Mouse (Mus musculus) gastrocnemius, postnatal 25 days (tissue): Measurements from ENCODE around the gene Il23a. TPM values are rescaled to one million over a fixed set of nuclear protein-coding genes. Genes with fewer than 3 reads are reported as not detected.
"Not testable (repeated sequence)": the region's sequence is repeated elsewhere in the genome, so short reads cannot be mapped to it uniquely, and the experiment has no call there.

ENCODE experiments used
- DNase-seq: peaks from one replicate; pipeline ENCODE4 v3.0.0; 2022
- total RNA-seq, 2 experiments: library from RNA; stranded (reverse); gene quantifications; 1 replicate in 1 of 2; 2 replicates in 1 of 2; pipeline ENCODE4 v1.2.3; 2021

Gene Il23a
- total RNA-seq, 2 experiments from 2014 or later, result not detected

DNA sequence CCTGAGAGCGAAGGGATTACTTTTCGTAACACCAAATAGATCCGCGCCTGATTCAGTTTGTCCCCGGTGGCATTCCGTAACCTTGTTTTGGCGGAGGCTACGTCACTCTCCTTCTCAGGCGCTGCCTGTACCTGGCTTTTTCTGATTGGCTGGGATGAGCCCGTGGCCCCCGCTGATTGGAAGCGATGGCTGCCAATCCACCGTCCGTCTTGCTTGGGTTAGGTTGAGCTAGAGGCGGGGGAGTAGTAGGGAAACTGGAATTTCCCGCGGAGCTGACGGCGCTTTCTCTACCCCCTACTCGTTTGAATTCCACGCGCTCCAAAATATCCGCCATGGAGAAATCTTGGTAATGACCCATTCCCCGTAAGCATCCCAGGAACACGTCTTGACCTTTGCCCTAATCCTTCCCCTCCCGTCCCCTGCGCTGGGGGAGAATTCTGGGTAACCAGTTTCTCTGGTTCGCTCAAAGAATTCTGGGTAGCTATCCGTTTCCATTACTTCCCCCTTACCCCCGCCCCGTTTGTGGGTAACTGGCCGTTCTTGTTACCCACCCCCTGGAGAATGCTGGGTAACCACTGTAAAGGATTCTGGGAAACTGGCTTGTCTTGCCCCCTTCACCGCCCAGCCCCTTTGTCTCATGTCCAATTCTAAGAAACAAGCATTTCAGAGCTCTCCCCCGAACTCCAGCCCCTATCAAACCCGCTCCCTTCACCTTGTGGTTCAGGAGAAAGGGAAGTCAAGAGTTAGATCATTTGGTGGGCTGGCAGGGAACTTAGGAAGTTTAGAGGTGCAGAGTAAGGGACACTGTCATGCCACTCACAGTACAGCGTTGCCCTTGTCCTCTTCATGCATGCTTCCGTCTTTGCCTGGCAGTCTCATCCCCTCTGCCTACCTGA, 4.8 kb upstream of the Il23a start, which contains the start of gene Pan2:
Pan2 (plus strand) TSS at position 210 of the 896 bp plus-strand sequence.
- DNase-seq, result peak; percentile 100

DNA sequence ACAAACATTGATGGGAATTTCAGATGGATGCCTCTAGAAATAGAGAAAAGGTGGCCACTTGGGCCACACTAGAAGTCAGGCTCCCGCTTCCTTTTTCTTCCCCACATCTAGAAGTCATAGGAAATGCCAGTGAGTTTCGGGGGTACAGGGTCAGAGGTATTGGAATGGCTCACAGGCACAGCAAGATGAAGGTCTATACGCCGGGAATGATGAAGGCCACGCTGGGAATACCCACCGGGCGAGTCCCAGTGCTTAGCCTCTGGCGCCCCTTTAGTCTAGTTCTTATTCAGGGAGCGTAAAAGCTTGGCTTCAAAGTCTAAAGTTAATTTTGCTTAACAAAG, 4.2 kb upstream of the Il23a start:
- no peak for DNase-seq

- no peak for DNase-seq
Measured at GRCm38 (mm10) chr10:128302357-128302756, 3.8 kb upstream of the Il23a start.

GRCm38 (mm10) chr10:128298243-128298642, 309 bp downstream of the Il23a start:
- no peak for DNase-seq

- no peak for DNase-seq
Measured at GRCm38 (mm10) chr10:128297622-128298021, 930 bp downstream of the Il23a start.

- no peak for DNase-seq
Measured at GRCm38 (mm10) chr10:128297221-128297620, 1.3 kb downstream of the Il23a start.

- no peak for DNase-seq
Measured at GRCm38 (mm10) chr10:128296370-128297090, 2.0 kb downstream of the Il23a start.

GRCm38 (mm10) chr10:128290594-128290993, 8.0 kb downstream of the Il23a start:
- peak; percentile 63 for DNase-seq

DNA sequence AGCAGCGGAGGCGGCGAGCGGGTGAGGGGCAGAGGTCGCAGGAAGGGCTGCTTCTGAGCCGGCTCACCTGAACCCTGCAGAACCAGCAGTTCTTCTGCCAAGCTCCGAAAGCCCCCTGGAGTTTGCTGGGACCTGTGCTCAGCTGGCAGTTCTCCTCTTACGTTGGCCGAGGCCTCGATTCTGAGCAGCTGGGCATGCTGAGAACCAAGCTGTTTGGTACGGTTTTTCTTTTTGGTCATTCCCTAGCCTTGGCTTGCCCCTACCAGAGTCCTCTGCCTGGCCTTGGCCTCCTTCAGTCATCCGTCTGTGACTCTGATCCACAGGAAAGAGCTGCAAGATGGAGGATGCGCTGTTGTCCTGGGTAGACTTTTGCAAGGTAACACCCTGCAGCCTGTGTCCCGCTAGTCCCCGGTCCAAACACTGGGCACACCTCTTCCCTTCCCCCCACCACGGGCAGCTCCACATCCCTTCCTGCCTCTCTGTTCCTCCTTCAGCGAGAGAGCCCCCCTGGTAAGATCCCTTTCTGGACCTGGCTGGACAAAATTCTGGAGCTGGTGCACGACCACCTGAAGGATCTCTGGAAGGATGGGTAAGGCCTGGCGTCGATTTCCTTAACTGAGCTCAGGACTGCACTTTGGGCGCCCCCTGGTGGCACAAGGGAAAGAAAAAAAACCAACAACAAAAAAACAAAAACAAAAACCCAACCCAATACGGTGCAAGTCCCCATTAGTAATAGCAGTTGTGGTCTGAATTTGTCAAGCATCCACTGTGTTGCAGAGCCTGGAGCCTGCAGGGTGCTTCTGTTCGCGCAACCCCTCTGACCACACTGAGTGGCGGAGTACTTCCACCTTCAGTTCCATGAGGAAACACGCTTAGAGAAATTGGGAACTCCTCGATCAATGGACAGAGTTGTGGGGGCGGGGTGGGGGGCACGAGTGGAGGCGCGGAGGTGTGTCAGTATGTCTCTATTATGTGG, 14.7 kb downstream of the Il23a start:
- DNase-seq, result no peak

- no peak for DNase-seq
Measured at GRCm38 (mm10) chr10:128282886-128283450, 15.6 kb downstream of the Il23a start.

- DNase-seq, result no peak
Measured at GRCm38 (mm10) chr10:128281682-128282081, 16.9 kb downstream of the Il23a start.

DNA sequence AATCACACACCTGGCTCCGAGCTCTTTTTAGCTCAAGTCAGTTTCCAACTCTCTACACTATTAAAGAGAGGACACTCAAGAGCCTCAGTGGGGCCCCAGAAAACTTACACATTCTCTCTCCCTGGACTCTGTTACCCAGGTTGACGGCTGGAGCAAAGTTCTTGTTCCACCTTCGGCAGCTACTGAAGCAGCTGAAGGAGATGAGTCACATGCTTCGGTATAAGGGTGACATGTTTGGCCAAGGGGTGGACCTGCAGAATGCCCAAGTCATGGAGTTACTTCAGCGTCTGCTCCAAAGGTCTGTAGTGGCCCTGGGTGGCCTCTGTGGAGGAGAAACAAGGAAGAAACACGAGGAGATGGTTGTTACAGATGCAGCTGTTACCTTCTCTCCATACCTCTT, 17.6 kb downstream of the Il23a start:
- no peak for DNase-seq

DNA sequence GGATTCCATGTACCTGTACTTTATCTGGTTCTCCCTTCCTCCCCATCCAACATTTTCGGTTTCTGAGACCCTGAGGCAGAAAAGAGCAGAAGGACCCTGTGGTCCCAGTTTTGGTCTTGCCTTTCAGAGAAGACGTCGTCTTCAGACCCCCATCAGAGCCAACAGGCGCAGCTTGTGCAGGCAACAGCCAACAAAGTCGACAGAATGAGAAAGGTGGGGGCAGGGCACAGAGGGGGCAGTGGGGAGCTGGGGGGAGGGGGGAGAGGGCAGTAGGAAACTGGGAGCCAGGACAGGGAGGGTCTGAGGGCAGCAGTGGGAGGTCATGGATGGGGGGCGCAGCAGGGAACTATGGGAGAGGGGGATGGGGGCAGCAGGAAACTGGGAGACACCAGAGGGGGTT, 20.4 kb downstream of the Il23a start:
- DNase-seq, result no peak

- DNase-seq, result not testable (repeated sequence)
Measured at GRCm38 (mm10) chr10:128275374-128275773, 23.2 kb downstream of the Il23a start.

DNA sequence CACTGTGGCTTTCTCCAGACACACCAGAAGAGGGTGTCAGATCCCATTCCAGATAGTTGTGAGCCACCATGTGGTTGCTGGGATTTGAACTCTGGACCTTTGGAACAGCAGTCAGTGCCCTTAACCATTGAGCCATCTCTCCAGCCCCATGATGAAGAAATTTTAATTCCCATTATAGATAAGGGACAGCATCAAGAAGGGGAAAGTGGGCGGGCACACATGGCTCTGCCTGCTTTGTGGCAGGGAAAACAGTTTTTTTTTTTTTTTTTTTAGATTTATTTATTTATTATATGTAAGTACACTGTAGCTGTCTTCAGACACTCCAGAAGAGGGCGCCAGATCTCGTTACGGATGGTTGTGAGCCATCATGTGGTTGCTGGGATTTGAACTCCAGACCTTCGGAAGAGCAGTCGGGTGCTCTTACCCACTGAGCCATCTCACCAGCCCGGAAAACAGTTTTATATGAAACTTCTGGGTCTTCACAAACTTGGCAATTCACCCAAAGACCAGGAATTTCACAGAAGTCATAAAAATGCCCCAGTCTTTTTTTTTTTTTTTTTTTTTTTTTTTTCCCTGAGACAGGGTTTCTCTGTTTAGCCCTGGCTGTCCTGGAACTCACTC, 25.6 kb downstream of the Il23a start:
- DNase-seq, result not testable (repeated sequence)

GRCm38 (mm10) chr10:128271883-128272282, 26.7 kb downstream of the Il23a start:
- DNase-seq, result no peak

DNA sequence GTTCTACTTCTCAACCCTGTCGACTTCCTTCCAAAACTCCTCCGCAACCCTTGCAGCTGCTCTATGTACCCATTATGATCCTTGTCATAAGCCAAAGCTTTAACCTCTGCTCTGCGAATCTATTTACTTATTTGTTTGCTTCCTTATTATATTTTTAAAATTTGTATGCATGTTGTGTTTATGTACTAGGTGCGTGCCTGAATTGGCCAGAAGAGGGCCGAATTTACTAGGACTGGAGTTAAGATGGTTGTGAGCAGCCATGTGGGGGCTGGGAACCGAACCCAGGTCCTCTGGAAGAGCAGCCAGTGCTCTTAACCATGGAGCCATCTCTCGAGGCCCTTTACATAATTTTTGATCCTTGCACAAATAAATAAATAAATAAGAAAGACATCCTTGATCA, 27.7 kb downstream of the Il23a start:
- DNase-seq, result no peak

DNA sequence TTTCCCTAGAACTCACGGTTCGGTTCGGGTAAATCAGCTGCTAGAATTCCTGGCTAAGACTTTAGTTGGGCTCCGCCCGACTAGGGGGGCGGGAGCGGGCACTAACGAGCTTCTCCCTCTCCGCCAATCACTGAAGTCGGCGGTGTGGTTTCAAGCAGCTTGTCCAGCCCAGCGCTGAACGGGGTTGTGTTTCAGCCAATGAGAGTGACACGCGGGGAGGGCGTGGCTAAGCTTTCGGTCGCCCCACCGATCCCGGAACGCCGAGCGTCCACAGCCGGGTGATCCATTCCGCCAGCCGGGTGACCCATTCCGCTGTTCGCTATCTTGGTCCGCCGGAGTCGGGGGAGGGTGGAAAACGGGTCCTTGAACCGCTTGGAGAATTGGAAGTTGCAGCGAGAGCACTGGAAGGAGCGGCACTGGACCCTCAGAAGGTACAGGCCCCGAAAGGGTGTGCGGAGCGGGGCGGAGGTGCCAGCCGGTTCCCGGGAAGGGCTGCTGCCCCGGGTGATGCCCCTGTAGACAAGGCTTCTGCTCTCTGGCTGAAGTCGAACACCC, 28.2 kb downstream of the Il23a start, which contains the start of gene Stat2:
Stat2 (plus strand) TSS at position 273 of the 555 bp plus-strand sequence.
- DNase-seq, result peak; percentile 98

DNA sequence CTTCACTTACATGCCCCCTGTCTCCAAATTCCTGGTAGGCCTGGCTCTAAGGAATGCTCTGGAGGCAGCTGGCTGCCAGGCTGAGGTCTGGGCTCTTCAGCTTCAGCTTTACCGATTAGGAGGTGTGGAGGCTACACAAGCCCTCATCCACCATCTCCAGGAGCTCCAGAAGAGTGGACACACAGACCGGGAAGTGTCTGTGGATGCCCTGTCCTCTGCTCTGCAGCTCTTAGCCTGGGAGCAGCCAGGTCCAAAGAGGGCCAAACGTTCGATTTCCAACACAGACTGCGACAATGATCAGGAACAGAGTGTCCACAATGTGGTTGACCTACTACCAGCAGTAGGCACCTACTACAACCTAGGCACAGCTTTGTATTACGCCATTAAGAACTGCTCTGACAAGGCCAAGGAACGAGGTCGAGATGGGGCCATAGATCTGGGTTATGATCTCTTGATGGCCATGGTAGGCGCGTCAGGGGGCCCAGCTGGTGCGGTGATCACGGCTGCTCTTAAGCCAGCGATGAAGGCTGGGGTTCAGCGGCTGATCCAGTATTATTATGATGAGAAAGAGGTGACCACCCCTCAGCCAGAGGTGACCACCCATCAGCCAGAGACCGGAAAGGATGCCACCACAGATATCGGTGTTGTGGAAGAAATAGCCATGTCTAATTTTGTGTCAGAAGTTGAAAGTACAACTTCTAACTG, 29.2 kb downstream of the Il23a start:
- DNase-seq, result no peak

- DNase-seq, result no peak
Measured at GRCm38 (mm10) chr10:128268371-128268770, 30.2 kb downstream of the Il23a start, which contains the start of gene Apof. Gene Apof, plus strand, starts transcription at chr10:128268671.
